9 mouse cellular contexts compared by ENCODE assay signal in the genomic region with DNA sequence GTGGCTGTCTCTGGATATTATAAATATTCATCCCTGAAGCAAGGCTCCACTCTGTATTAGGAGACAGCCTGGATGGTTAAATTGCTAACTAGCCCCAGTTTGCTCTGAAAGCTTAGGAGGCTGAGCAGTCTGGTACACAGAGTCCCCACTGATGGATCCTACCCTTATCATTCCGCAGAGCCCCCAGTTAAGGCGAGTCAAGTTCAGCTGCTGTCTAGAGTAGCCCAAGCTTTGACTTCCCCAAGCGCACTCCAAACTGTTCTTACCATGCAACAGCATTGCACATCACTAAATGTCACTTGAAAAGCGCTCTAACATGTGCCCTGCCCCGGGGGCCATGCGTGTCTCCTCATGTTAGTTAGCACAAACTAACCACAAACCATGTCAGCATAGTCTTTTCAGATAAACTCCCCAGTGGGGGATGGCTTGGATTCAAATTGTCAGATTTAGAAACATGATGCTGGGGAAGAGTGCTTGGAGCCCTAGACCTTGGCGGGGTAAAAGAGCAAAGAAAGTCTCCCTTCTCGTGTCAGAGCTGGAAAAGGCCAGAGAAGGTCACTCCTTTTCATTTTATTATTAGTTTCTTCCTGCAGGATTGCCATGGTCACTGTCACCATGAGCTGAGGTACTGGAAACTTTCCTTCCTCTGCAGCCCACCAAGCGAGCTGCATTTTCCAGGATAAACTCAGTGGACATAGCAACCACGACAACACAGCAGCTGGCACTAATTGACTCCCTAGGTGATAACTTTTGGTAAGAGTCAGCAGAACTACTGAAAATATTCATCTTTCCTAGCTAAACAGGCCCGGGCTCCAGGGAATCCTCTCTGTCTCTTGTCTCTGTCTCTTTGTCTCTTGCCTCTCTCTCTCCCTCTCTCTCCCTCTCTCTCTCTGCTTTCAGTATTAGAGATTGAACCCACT. TPM values are rescaled to one million over a fixed set of nuclear protein-coding genes. Genes with fewer than 3 reads are reported as not detected.
DNase-seq lines count a peak whose midpoint lies in the region; ATAC-seq lines count a peak whose summit lies in the region.
"Had no signal": no experiment of that assay in that cellular context is flagged by ENCODE, and none has a peak within 500 bp of the region (broad histone marks: within the 10 kb centered on the region; RNA-seq: fewer than 3 reads in every experiment).

No protein-coding gene starts in this region.

- no peak for ATAC-seq in hindbrain, embryonic 16.5 days

- peaks cover 45% of the 10 kb centered on the region for H3K4me1 ChIP-seq in embryonic facial prominence, embryonic 10.5 days
- peaks cover 19% of the 10 kb centered on the region for H3K4me1 ChIP-seq in hindbrain, embryonic 16.5 days (ENCODE audit: control insufficient read depth, insufficient read depth, low read depth, low read length)

- H3K9me3 ChIP-seq in embryonic facial prominence, embryonic 10.5 days = no peaks in the 10 kb centered on the region
- no peaks in the 10 kb centered on the region for H3K9me3 ChIP-seq in hindbrain, embryonic 16.5 days (ENCODE audit: control insufficient read depth, low read length)

- 0 out of 2 replicates have a peak overlapping the region, but pooled peaks have one; percentile 72 for H3K4me3 ChIP-seq in embryonic facial prominence, embryonic 10.5 days
- H3K4me3 ChIP-seq in hindbrain, embryonic 16.5 days (ENCODE audit: low read length) = peak overlapping the region; percentile 1; the same call in 1 of the 2 replicates

- H3K27me3 ChIP-seq in embryonic facial prominence, embryonic 10.5 days (replicated peaks; ENCODE audit: low read depth, poor library complexity, severe bottlenecking) = peaks cover 98% of the 10 kb centered on the region
- H3K27me3 ChIP-seq in hindbrain, embryonic 16.5 days (replicated peaks; ENCODE audit: control insufficient read depth, insufficient read depth, low read length) = peaks cover 6% of the 10 kb centered on the region; the same call in 1 of the 2 replicates

- peak; percentile 90 for DNase-seq in heart, adult 11 months
- DNase-seq in heart, postnatal 4 days = no peak
- DNase-seq in embryonic facial prominence, embryonic 10.5 days (ENCODE audit: low spot score) = peak; percentile 34
- DNase-seq in neural tube, embryonic 10.5 days (ENCODE audit: extremely low spot score, low spot score) = peak; percentile 37
- DNase-seq in layer of hippocampus, adult 8-10 months (ENCODE audit: low spot score in 2 of 2) = no peak
- DNase-seq in spleen, postnatal 14 days (ENCODE audit: low spot score in 2 of 2) = no peak
- no peak for DNase-seq in layer of hippocampus, adult 9-11 months
- DNase-seq: lung, postnatal 10 days had no signal

- no peak overlapping the region for H3K9ac ChIP-seq in hindbrain, embryonic 16.5 days (ENCODE audit: low read depth, low read length)

- peak overlapping the region; percentile 58; the same call in 1 of the 2 replicates for H3K4me2 ChIP-seq in hindbrain, embryonic 16.5 days (ENCODE audit: low read length)

- H3K36me3 ChIP-seq in embryonic facial prominence, embryonic 10.5 days (replicated peaks) = no peaks in the 10 kb centered on the region
- no peaks in the 10 kb centered on the region for H3K36me3 ChIP-seq in hindbrain, embryonic 16.5 days (ENCODE audit: control insufficient read depth, insufficient read depth, low read length)

- H3K27ac ChIP-seq in embryonic facial prominence, embryonic 10.5 days (replicated peaks) = no peak overlapping the region
- no peak overlapping the region for H3K27ac ChIP-seq in hindbrain, embryonic 16.5 days (ENCODE audit: low read depth, low read length)

- WGBS in embryonic facial prominence, embryonic 10.5 days = 21% methylated on average over 11 of the region's 11 CpGs
- WGBS in hindbrain, embryonic 16.5 days = 27% methylated on average over 11 of the region's 11 CpGs

RNA-seq across cellular contexts. Expression of a gene that starts 1.9 kb away (rescaled TPM):
- total RNA-seq in heart, postnatal 4 days (2021) = 100 to 1,000 TPM; 109 to 138 TPM
- polyA plus RNA-seq in embryonic facial prominence, embryonic 10.5 days (2016; fragmentation: Nextera tagmentation; extraction: Ambion mirVana) = 5.2 and 6.7 TPM in 2 replicates
- polyA plus RNA-seq in hindbrain, embryonic 16.5 days (2015; fragmentation: Nextera tagmentation; extraction: Ambion mirVana) = 44.7 and 48.7 TPM in 2 replicates
- 10 to 100 TPM; 42.4 to 47.5 (median 44.4) TPM for total RNA-seq in layer of hippocampus, adult 8-10 months (2022)

RNA-seq across cellular contexts. Expression of a gene that starts 19.6 kb away (rescaled TPM):
- not detected for total RNA-seq in heart, postnatal 4 days (2021)
- polyA plus RNA-seq in embryonic facial prominence, embryonic 10.5 days (2016; fragmentation: Nextera tagmentation; extraction: Ambion mirVana) = 0.21 TPM in 2 replicates
- 0.26 and 0.73 TPM in 2 replicates for polyA plus RNA-seq in hindbrain, embryonic 16.5 days (2015; fragmentation: Nextera tagmentation; extraction: Ambion mirVana)
- total RNA-seq in layer of hippocampus, adult 8-10 months (2022) = under 1 TPM in 2 of 4 experiments, not detected in 2; 0.10 to 0.36 TPM

RNA-seq across cellular contexts. Expression of a gene that starts 28.1 kb away (rescaled TPM):
- total RNA-seq in heart, postnatal 4 days (2021) = 10 to 100 TPM; 79.9 to 85.2 TPM
- polyA plus RNA-seq in embryonic facial prominence, embryonic 10.5 days (2016; fragmentation: Nextera tagmentation; extraction: Ambion mirVana) = 32.4 and 33.3 TPM in 2 replicates
- 60.9 and 69.6 TPM in 2 replicates for polyA plus RNA-seq in hindbrain, embryonic 16.5 days (2015; fragmentation: Nextera tagmentation; extraction: Ambion mirVana)
- 10 to 100 TPM; 69.3 to 85.0 (median 74.9) TPM for total RNA-seq in layer of hippocampus, adult 8-10 months (2022)

RNA-seq across cellular contexts. Expression of a gene that starts 30.7 kb away (rescaled TPM):
- 1 to 10 TPM; 1.7 to 1.8 TPM for total RNA-seq in heart, postnatal 4 days (2021)
- 2.7 and 3.1 TPM in 2 replicates for polyA plus RNA-seq in embryonic facial prominence, embryonic 10.5 days (2016; fragmentation: Nextera tagmentation; extraction: Ambion mirVana)
- polyA plus RNA-seq in hindbrain, embryonic 16.5 days (2015; fragmentation: Nextera tagmentation; extraction: Ambion mirVana) = 5.2 and 6.5 TPM in 2 replicates
- total RNA-seq in layer of hippocampus, adult 8-10 months (2022) = 1 to 10 TPM; 1.9 to 3.1 (median 2.5) TPM

RNA-seq across cellular contexts. Expression of a gene that starts 40.0 kb away (rescaled TPM):
- total RNA-seq in heart, postnatal 4 days (2021) = 10 to 100 TPM in 1 of 2 experiments, 1 to 10 TPM in 1; 8.7 to 10.1 TPM
- polyA plus RNA-seq in embryonic facial prominence, embryonic 10.5 days (2016; fragmentation: Nextera tagmentation; extraction: Ambion mirVana) = 12.4 and 16.5 TPM in 2 replicates
- 25.5 and 25.7 TPM in 2 replicates for polyA plus RNA-seq in hindbrain, embryonic 16.5 days (2015; fragmentation: Nextera tagmentation; extraction: Ambion mirVana)
- 10 to 100 TPM; 10.9 to 95.1 (median 48.8) TPM for total RNA-seq in layer of hippocampus, adult 8-10 months (2022)

Comparison
In these comparisons a context has a peak if more than half of its experiments do, and no peak if none do; other contexts are left out.
1. DNase-seq: peak in heart, adult 11 months (single experiment), embryonic facial prominence, embryonic 10.5 days (single experiment) and neural tube, embryonic 10.5 days (single experiment); none in heart, postnatal 4 days (single experiment), layer of hippocampus, adult 8-10 months (0 of 2), spleen, postnatal 14 days (0 of 2) and layer of hippocampus, adult 9-11 months (single experiment).